Mouse (Mus musculus): Measurements from ENCODE around the gene Cd38. TPM values are rescaled to one million over a fixed set of nuclear protein-coding genes. Genes with fewer than 3 reads are reported as not detected.

The Cd38 gene
- polyA plus RNA-seq, 1 experiment from 2014 or later: 33.0 TPM

DNA sequence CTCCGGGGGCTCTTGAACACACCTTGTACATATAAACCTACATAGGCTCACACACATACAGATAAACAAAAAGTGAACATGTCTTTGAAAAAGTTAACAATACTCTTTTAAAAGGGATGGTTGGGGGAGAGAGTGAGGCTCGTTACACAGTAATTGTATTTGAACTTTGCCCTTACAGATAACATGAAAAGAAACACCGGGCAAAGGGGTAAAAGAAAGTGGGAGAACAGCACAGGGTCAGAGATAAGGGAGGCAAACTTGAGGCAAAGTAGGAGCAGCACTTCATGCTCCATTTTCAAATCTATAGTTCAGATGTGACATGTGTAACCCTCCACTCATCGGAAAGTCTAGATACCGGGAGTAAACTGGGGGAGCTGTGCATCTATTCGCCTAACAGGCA, 4.7 kb upstream of the Cd38 start:
- Histone ChIP-seq H3K36me3 (ENCODE audit: insufficient read depth, low read length) (no peaks in the 10 kb centered on the region), H3K4me3 (ENCODE audit: low read depth, low read length) (no peak overlapping the region), H3K4me2 (replicated peaks; ENCODE audit: low read depth, low read length) (no peak overlapping the region), H3K4me1 (ENCODE audit: insufficient read depth, low read depth, low read length) (peaks cover 5% of the 10 kb centered on the region; the same call in 1 of the 2 replicates), H3K27me3 (replicated peaks; ENCODE audit: insufficient read depth, low read length) (no peaks in the 10 kb centered on the region), H3K27ac (ENCODE audit: low read length) (no peak overlapping the region), H3K9ac (replicated peaks; ENCODE audit: low read depth) (no peak overlapping the region), H3K9me3 (ENCODE audit: low read length) (no peaks in the 10 kb centered on the region)
- WGBS: 42% methylated on average over 6 of the region's 6 CpGs
- TF ChIP-seq CTCF (IDR thresholded peaks at IDR 0.05): no peak
- TF ChIP-seq EP300 (IDR thresholded peaks at IDR 0.05): no peak
- DNase-seq (ENCODE audit: low spot score) (no peak), ATAC-seq (no peak)

DNA sequence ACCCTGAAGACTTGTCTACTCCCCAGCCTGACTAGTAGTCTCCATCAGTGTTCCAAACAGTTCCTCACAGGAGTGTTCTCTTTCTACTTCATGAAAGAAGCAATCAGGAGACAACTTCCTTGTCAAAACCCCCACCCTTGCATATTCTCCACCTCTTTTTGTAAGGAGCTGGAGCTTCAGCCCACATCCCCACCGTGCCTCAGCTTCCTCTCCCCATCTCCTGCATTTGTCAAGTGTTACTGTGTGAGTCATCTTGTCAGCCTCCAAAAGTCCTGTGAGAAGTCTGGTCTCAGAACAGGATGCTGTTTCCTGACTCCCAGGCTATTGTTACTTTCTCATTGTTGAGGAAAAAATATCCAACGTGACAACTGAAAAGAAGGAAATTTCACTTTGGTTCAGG, 3.0 kb upstream of the Cd38 start:
- H3K4me2 ChIP-seq (replicated peaks; ENCODE audit: low read depth, low read length): no peak overlapping the region
- DNase-seq (ENCODE audit: low spot score): peak; percentile 30
- no peak overlapping the region for H3K4me3 ChIP-seq (ENCODE audit: low read depth, low read length)
- peak; percentile 47 for ATAC-seq
- peaks cover 12% of the 10 kb centered on the region for H3K4me1 ChIP-seq (ENCODE audit: insufficient read depth, low read depth, low read length)
- H3K9me3 ChIP-seq (ENCODE audit: low read length): no peaks in the 10 kb centered on the region
- 50% methylated on average over 2 of the region's 2 CpGs for WGBS
- H3K9ac ChIP-seq (replicated peaks; ENCODE audit: low read depth): no peak overlapping the region
- no peak overlapping the region; the same call in 1 of the 2 replicates for H3K27ac ChIP-seq (ENCODE audit: low read length)
- TF ChIP-seq CTCF (IDR thresholded peaks at IDR 0.05) (no peak), EP300 (IDR thresholded peaks at IDR 0.05) (peak; percentile 22)
- H3K27me3 ChIP-seq (replicated peaks; ENCODE audit: insufficient read depth, low read length): no peaks in the 10 kb centered on the region
- H3K36me3 ChIP-seq (ENCODE audit: insufficient read depth, low read length): no peaks in the 10 kb centered on the region

DNA sequence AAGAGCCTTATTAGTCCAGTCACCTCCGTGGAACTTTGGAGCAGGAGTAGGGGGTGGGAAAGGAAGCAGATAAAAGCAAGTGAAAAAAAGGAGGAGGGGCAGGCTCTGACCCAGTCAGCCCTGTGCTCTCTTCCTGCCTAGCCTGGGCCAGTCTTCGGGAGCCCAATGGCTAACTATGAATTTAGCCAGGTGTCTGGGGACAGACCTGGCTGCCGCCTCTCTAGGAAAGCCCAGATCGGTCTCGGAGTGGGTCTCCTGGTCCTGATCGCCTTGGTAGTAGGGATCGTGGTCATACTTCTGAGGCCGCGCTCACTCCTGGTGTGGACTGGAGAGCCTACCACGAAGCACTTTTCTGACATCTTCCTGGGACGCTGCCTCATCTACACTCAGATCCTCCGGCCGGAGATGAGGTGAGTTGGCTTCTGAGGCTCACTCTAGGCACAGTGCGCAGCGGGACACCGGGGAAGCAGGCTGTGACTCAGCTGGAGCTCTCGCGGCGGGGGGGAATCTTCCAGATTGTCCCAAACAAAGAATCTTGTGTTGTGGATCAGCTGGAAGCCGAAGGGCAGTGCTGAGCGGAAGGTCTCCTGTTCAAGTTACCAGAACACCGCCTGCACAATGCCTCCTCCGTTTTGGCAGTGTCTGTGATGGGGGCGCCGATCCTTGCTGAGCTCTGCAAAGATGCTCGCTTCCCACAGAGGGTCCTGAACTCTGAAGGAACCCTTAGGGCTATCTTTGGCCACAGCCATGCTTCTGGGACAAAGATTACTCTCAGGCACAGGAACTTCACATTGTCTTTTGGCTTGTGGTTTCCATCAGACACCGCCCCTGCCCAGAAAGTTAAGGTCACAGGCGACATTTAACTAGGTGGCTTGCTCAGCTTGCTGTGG, 603 bp downstream of the Cd38 start:
- Histone ChIP-seq H3K9me3 (ENCODE audit: low read length) (no peaks in the 10 kb centered on the region), H3K4me3 (ENCODE audit: low read depth, low read length) (peak overlapping the region; percentile 45), H3K4me1 (ENCODE audit: insufficient read depth, low read depth, low read length) (peaks cover 9% of the 10 kb centered on the region; the same call in 1 of the 2 replicates), H3K4me2 (replicated peaks; ENCODE audit: low read depth, low read length) (peak overlapping the region; percentile 61), H3K27me3 (replicated peaks; ENCODE audit: insufficient read depth, low read length) (no peaks in the 10 kb centered on the region), H3K27ac (ENCODE audit: low read length) (peak overlapping the region; percentile 80), H3K9ac (replicated peaks; ENCODE audit: low read depth) (peak overlapping the region; percentile 41), H3K36me3 (ENCODE audit: insufficient read depth, low read length) (no peaks in the 10 kb centered on the region)
- peak; percentile 84 for ATAC-seq
- peak; percentile 64 for DNase-seq (ENCODE audit: low spot score)
- TF ChIP-seq EP300 (IDR thresholded peaks at IDR 0.05) (0 out of 2 replicates have a peak, but pooled peaks have one; percentile 17), CTCF (IDR thresholded peaks at IDR 0.05) (no peak)
- 6% methylated on average over 28 of the region's 28 CpGs for WGBS

DNA sequence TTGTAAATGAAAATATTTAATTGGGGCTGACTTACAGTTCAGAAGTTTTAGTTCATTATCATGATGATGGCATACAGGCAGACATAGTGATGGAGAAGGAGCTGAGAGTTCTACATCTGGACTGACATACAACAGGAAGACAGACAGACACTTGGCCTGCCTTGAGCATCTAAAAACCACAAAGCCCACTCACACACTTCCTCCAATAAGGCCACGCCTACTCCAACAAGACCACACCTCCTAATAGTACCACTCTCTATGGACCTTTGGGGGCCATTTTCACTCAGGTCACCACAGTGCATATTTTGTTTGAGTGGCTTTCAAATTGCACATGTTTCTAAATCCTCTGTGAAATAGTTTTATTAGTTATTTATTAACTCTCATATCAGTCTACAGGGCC, 3.5 kb downstream of the Cd38 start:
- H3K36me3 ChIP-seq (ENCODE audit: insufficient read depth, low read length): no peaks in the 10 kb centered on the region
- WGBS: 47% methylated on average over 1 of the region's 1 CpGs
- no peak for ATAC-seq

DNA sequence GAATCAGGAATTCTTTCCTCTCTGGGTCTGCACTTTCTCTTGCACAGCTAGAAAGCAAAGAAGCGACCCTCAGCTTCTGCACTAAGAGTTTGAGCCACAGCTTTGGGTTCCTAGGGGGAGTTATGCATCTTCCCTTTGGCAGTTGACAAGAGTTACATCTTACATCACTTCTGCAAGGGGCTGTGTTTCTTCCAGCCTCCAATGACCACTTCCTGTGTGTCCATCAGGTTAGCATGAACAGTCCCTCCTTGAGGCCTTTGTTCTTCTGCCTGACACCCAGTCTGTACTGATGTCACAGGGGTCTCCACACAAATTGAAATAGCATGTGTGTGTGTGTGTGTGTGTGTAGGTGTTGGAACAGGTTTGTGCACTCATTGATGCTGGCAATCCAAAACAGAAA, 4.3 kb downstream of the Cd38 start:
- DNase-seq (ENCODE audit: low spot score) (no peak), ATAC-seq (no peak)
- Histone ChIP-seq H3K27ac (ENCODE audit: low read length) (no peak overlapping the region), H3K36me3 (ENCODE audit: insufficient read depth, low read length) (no peaks in the 10 kb centered on the region), H3K9me3 (ENCODE audit: low read length) (no peaks in the 10 kb centered on the region), H3K4me3 (ENCODE audit: low read depth, low read length) (no peak overlapping the region), H3K4me1 (ENCODE audit: insufficient read depth, low read depth, low read length) (peaks cover 9% of the 10 kb centered on the region; the same call in 1 of the 2 replicates), H3K27me3 (replicated peaks; ENCODE audit: insufficient read depth, low read length) (no peaks in the 10 kb centered on the region), H3K4me2 (replicated peaks; ENCODE audit: low read depth, low read length) (no peak overlapping the region), H3K9ac (replicated peaks; ENCODE audit: low read depth) (no peak overlapping the region)
- no peak for TF ChIP-seq CTCF (IDR thresholded peaks at IDR 0.05)
- TF ChIP-seq EP300 (IDR thresholded peaks at IDR 0.05): no peak
- 50% methylated on average over 1 of the region's 1 CpGs for WGBS

More for the DNA sequence above, 3.5 kb downstream of the Cd38 start:
- TF ChIP-seq CTCF (IDR thresholded peaks at IDR 0.05) (no peak), EP300 (IDR thresholded peaks at IDR 0.05) (no peak)
- Histone ChIP-seq H3K27me3 (replicated peaks; ENCODE audit: insufficient read depth, low read length) (no peaks in the 10 kb centered on the region), H3K27ac (ENCODE audit: low read length) (no peak overlapping the region), H3K4me2 (replicated peaks; ENCODE audit: low read depth, low read length) (no peak overlapping the region), H3K4me3 (ENCODE audit: low read depth, low read length) (no peak overlapping the region), H3K4me1 (ENCODE audit: insufficient read depth, low read depth, low read length) (peaks cover 9% of the 10 kb centered on the region; the same call in 1 of the 2 replicates), H3K9me3 (ENCODE audit: low read length) (no peaks in the 10 kb centered on the region), H3K9ac (replicated peaks; ENCODE audit: low read depth) (no peak overlapping the region)
- DNase-seq (ENCODE audit: low spot score): no peak

DNA sequence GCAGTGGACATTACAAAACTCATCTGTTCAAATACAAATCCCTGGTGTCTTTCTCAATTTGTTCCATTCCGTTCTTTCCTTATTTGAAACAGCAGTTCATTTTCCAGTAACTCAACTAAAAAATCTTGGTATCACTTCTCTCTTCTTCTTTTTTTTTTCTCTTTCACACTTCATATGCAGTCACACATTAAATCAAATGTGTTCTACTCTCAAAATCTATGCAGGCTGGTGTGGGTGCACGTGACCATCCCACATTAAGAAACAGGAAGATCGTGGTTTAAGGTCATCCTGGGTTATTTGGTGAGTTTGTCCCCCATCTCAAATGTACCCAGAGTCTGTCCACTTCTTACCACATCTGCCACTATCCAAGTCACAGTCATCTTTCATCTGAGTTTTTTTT, 13.7 kb downstream of the Cd38 start:
- H3K27ac ChIP-seq (ENCODE audit: low read length): no peak overlapping the region
- DNase-seq (ENCODE audit: low spot score) (peak; percentile 17), ATAC-seq (no peak)
- no peak overlapping the region for H3K4me2 ChIP-seq (replicated peaks; ENCODE audit: low read depth, low read length)
- no peaks in the 10 kb centered on the region for H3K36me3 ChIP-seq (ENCODE audit: insufficient read depth, low read length)
- no peak overlapping the region for H3K9ac ChIP-seq (replicated peaks; ENCODE audit: low read depth)
- no peaks in the 10 kb centered on the region for H3K27me3 ChIP-seq (replicated peaks; ENCODE audit: insufficient read depth, low read length)
- H3K4me3 ChIP-seq (ENCODE audit: low read depth, low read length): no peak overlapping the region
- H3K9me3 ChIP-seq (ENCODE audit: low read length): no peaks in the 10 kb centered on the region
- no peaks in the 10 kb centered on the region for H3K4me1 ChIP-seq (ENCODE audit: insufficient read depth, low read depth, low read length)
- TF ChIP-seq CTCF (IDR thresholded peaks at IDR 0.05) (no peak), EP300 (IDR thresholded peaks at IDR 0.05) (peak; percentile 32; the same call in 1 of the 2 replicates)
- 73% methylated on average over 3 of the region's 3 CpGs for WGBS

All from lung, postnatal 0 days (tissue).